Comparison of ENCODE assay signal across 24 mouse cellular contexts in genomic region chr2:146500067-146500466, GRCm38 (mm10).
"Had no signal": no experiment of that assay in that cellular context is flagged by ENCODE, and none has a peak within 500 bp of the region (broad histone marks: within the 10 kb centered on the region; RNA-seq: fewer than 3 reads in every experiment).

No protein-coding gene starts in this region.

- H3K27me3 ChIP-seq: heart, embryonic 13.5 days; heart, embryonic 15.5 days; hindbrain, embryonic 12.5 days; intestine, embryonic 15.5 days; limb, embryonic 12.5 days had no signal

- ATAC-seq: forebrain, postnatal 0 days; hindbrain, embryonic 16.5 days; inflammation-experienced regulatory T-cells, adult 6 months; intestine, embryonic 15.5 days; intestine, postnatal 0 days had no signal

- H3K4me2 ChIP-seq: heart, embryonic 11.5 days; heart, embryonic 13.5 days; heart, embryonic 15.5 days; hindbrain, embryonic 12.5 days; hindbrain, embryonic 14.5 days; intestine, embryonic 15.5 days; limb, embryonic 12.5 days had no signal

- DNase-seq: forebrain, postnatal 0 days; gastrocnemius, postnatal 14 days; gastrocnemius, postnatal 36 days; heart, adult 2 months; heart, postnatal 14 days; heart, postnatal 36 days; kidney, adult 18-20 months; kidney, adult 8-10 months; kidney, postnatal 10 days; kidney, postnatal 25 days; kidney, postnatal 4 days had no signal

- H3K9me3 ChIP-seq: heart, embryonic 13.5 days; heart, embryonic 15.5 days; hindbrain, embryonic 12.5 days; intestine, embryonic 15.5 days; limb, embryonic 10.5 days; limb, embryonic 12.5 days had no signal

- H3K4me3 ChIP-seq: heart, adult 2 months; heart, embryonic 13.5 days; heart, embryonic 15.5 days; hindbrain, embryonic 12.5 days; intestine, embryonic 15.5 days; layer of hippocampus, adult 2 months; left cerebral cortex, adult 2 months; limb, embryonic 10.5 days; limb, embryonic 12.5 days had no signal

- H3K27ac ChIP-seq: heart, adult 2 months; heart, embryonic 13.5 days; heart, embryonic 15.5 days; hindbrain, embryonic 12.5 days; hindbrain, embryonic 14.5 days; intestine, embryonic 15.5 days; layer of hippocampus, adult 2 months; left cerebral cortex, adult 2 months; limb, embryonic 10.5 days; limb, embryonic 12.5 days had no signal

- H3K9ac ChIP-seq: forebrain, postnatal 0 days; heart, embryonic 13.5 days; heart, embryonic 15.5 days; hindbrain, embryonic 12.5 days; hindbrain, embryonic 14.5 days; intestine, embryonic 15.5 days; limb, embryonic 12.5 days had no signal

- H3K36me3 ChIP-seq: heart, embryonic 13.5 days; heart, embryonic 15.5 days; hindbrain, embryonic 12.5 days; intestine, embryonic 15.5 days; limb, embryonic 10.5 days; limb, embryonic 12.5 days had no signal
